Mouse (Mus musculus) bone marrow macrophage, adult 2 months (primary cell): Measurements from ENCODE around the gene Tgfb1i1.

ENCODE experiments used
- CTCF ChIP-seq: IDR thresholded peaks from 2 replicates; pipeline ENCODE4 v1.5.1; 2012; ENCODE audit warnings: low read depth, mild to moderate bottlenecking, low read length, moderate library complexity
- POLR2A ChIP-seq: IDR thresholded peaks from 2 replicates; pipeline ENCODE4 v1.6.1; 2012; ENCODE audit warnings: mild to moderate bottlenecking, low read depth, low read length, borderline replicate concordance

GRCm38 (mm10) chr7:128246496-128247391, at the start of gene Tgfb1i1:
- TF ChIP-seq CTCF (no peak), POLR2A (no peak)
